Mouse (Mus musculus) right cerebral cortex, adult 2 months (tissue): ENCODE measurements around the gene Snx5.

ENCODE experiments used
- DNase-seq, 2 experiments: peaks; one replicate each; pipeline ENCODE4 v3.0.0; 2021 to 2022; ENCODE audit warnings: low spot score in 2 of 2

The Snx5 gene

GRCm38 (mm10) chr2:144228521-144229346 lies 42.0 kb downstream of the Snx5 start:
- no peak for DNase-seq

- DNase-seq = no peak
These were observed 43.7 kb downstream of the Snx5 start for GRCm38 (mm10) chr2:144226906-144227586.

DNA sequence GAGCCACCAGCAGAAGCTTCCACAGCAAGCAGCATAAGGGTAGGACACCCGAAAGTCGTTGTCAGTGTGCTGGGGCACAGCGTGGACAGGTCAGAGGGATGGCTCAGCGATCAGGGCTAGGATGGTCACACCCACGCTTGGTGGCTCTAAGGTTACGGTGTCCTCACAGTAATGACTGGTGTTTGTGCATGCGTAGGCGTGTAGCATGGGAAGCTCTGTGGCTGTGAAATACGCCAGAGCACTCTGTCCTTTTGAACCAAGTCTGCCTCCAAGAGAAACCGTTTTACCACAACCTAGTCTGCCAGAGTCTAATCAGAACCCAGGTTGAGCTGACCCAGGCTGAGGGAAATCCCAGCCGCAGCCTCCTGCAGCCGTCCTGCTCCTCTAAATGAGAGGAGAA lies 46.4 kb downstream of the Snx5 start:
- DNase-seq = no peak

DNA sequence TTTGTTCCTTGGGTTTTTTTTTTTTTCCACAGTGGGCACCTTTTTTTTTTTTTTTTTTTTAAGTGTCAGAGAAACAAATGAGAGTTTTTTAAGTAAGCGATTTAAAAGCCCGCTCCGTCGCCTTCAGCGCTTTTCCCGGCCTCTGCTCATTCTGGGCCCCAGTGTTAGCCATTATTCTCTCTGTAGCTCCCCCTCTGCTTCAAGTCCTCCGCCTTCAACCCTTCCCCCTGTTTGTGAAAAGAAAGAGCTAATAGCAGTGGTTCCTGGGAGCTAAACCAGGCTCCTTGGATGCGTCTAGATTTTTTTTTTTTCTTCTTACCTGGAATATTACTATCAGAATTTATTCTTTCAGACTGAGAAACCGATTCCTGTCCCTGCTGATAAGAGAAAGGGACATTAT lies 55.1 kb downstream of the Snx5 start:
- no peak for DNase-seq

DNA sequence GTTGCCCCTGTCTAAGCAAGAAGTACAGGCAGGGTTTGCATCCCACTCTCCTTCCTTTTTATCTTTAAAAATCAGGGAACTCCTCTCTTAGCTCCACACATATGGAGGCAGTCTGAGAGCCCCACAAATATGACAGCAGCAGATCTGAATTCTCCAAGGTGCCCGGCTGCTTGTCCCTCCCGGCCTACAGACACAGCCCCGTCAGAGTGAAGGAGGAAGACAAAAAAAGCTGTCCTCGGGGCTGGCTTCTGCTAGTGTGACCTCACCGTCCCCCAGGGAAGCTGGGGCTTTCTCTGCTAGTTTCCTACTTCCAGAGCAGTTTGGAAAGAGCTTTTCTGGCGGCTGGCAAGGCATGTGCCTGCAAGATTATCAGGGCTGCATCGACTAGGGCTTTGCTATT lies 55.5 kb downstream of the Snx5 start:
- DNase-seq = peak in 1 of 2 experiments; percentile 11

- no peak for DNase-seq
These were observed 56.1 kb downstream of the Snx5 start for GRCm38 (mm10) chr2:144214508-144215185.

GRCm38 (mm10) chr2:144213803-144214202 lies 56.9 kb downstream of the Snx5 start:
- no peak for DNase-seq

GRCm38 (mm10) chr2:144209425-144209824 lies 61.3 kb downstream of the Snx5 start:
- no peak for DNase-seq

GRCm38 (mm10) chr2:144207365-144207764 lies 63.3 kb downstream of the Snx5 start:
- no peak for DNase-seq

- no peak for DNase-seq
These were observed 67.7 kb downstream of the Snx5 start for GRCm38 (mm10) chr2:144203001-144203400.

- DNase-seq = no peak
These were observed 68.1 kb downstream of the Snx5 start for GRCm38 (mm10) chr2:144202567-144202966.

GRCm38 (mm10) chr2:144202151-144202550 lies 68.6 kb downstream of the Snx5 start:
- no peak for DNase-seq
